Mouse (Mus musculus) layer of hippocampus, adult 2 months (tissue): ENCODE data around the gene Rasgef1b. TPM values are rescaled to one million over a fixed set of nuclear protein-coding genes. Genes with fewer than 3 reads are reported as not detected.

Source experiments
- DNase-seq, 2 experiments: peaks; one replicate each; pipeline ENCODE4 v3.0.0; 2022; ENCODE audit warnings: low spot score in 2 of 2
- H3K27ac ChIP-seq: fragments of 200-600 bp; 2 replicates; pipeline ENCODE4 v1.8.1; 2022
- H3K4me3 ChIP-seq: fragments of 200-600 bp; 2 replicates; pipeline ENCODE4 v1.8.1; 2022; ENCODE audit warnings: mild to moderate bottlenecking
- CTCF ChIP-seq: fragments of 200-600 bp; conservative IDR thresholded peaks from 2 replicates; pipeline ENCODE4 v1.8.1; 2022; ENCODE audit warnings: antibody characterized with exemption, mild to moderate bottlenecking, moderate library complexity
- long read RNA-seq, 2 experiments: library from polyadenylated mRNA; stranded (forward); transcript quantifications; one replicate each; pipeline ENCODE4 v2.0.0; 2021; ENCODE audit warnings: borderline mapping rate in 2 of 2
- total RNA-seq, 2 experiments: library from RNA; stranded (reverse); gene quantifications; 2 replicates each; pipeline ENCODE4 v1.2.3; 2021

Rasgef1b gene
- total RNA-seq: 10 to 100 TPM; 11.1 to 11.9 TPM
- long read RNA-seq, experiment 1, partial matches to known transcripts: 1 of 7 reads
- long read RNA-seq, experiment 1, other reads (novel, unspliced or antisense): 1 of 7 reads
- long read RNA-seq, experiment 2, partial matches to known transcripts: 0 of 7 reads
- long read RNA-seq, experiment 2, other reads (novel, unspliced or antisense): 5 of 7 reads

DNA sequence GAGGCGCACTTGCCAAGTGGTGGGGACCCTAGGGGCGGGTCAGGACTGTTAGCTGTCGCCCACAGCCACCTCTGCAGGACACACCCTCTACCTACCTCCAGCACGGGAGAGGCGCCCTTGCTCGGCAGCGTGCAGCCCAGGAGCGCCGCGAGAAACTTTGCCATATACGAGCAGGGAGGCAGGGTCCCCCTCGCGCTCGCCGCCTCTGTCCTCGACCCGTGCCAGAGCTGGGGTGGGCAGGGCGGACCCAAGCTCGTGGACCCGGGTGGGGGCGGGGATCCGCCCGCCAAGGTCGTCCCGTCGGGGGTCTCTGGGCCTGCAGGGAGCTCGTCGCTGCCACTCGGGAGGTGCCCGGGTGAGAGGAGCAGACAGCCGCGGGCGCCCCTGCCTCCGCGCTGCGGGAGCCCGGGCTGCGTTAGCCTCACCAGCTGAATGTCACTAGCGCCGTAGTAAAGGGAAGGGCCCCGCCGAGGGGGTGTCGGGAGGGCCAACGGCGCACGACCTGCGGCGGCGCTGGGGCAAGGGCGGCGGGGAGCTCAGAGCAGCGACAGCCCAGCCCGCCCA, at the start of gene Rasgef1b:
Rasgef1b (minus strand) TSS at position 417 of the 564 bp plus-strand sequence.
- Histone ChIP-seq H3K4me3 (peak within 1 kb of the TSS; percentile 78), H3K27ac (peak within 1 kb of the TSS; percentile 68)
- TF ChIP-seq CTCF: no peak
- peak; percentile 42 to 71 for DNase-seq

DNA sequence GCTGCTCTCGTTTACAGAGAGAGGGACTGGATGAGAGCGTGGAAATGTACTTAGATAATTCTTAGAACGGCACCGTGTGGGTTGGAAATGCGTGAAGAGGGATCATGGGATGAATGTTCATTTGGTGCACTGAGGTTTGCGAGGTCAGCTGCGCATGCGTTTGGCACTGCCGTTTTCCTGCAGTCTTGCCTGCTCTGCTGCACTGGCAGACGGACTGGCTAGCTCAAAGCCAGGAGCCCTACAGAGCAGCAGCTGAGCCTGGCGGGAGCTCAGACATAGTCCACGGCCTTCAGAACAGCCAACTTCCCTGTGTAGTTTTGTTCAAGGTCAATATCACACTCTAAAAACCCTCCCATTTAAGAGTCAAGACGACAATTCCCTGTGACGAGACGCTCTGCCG, 46.5 kb upstream of the Rasgef1b start:
- no peak for TF ChIP-seq CTCF
- no peak overlapping the region for H3K4me3 ChIP-seq
- DNase-seq: no peak
- H3K27ac ChIP-seq: no peak overlapping the region

DNA sequence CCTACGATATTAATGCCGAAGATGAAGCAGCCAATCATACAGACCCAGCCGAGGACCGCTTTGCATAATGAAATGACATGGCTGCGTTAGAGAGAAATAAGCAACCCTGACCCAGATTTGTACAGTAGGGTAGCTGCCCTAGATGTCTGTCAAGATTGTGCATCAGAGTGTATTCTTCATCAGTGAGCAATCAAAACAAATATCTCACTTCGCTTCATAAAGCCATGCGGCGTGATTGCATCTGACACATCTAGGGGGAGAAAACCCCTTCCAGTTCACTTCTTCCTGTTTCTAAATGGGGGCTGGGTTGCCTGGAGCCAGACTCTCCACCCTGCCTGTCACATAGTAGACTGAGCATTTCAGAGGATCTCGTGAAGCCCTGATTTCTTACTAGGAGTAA, 44.4 kb upstream of the Rasgef1b start:
- no peak for TF ChIP-seq CTCF
- Histone ChIP-seq H3K4me3 (no peak overlapping the region), H3K27ac (no peak overlapping the region)
- DNase-seq: no peak

DNA sequence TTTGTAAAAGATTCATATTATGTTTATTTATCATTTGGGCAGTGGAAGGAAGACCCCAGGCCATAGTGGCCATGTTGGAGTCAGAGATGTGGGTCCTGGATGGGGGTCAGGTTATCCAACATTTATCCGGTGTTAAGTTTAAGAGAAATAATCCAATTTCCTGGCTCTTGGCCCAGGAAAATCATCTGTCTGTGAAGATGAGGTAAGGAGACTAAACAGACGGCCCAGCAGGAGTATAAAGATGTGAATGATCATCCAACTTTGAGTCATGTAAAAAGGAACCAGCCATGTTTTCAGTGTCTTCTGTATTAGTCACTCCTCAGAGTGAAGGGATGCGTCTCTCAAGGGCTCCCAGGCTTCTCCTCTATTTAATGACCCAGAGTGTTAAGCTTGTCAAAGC, 35.4 kb upstream of the Rasgef1b start:
- H3K4me3 ChIP-seq: no peak overlapping the region
- no peak for TF ChIP-seq CTCF
- DNase-seq: no peak
- H3K27ac ChIP-seq: no peak overlapping the region

DNA sequence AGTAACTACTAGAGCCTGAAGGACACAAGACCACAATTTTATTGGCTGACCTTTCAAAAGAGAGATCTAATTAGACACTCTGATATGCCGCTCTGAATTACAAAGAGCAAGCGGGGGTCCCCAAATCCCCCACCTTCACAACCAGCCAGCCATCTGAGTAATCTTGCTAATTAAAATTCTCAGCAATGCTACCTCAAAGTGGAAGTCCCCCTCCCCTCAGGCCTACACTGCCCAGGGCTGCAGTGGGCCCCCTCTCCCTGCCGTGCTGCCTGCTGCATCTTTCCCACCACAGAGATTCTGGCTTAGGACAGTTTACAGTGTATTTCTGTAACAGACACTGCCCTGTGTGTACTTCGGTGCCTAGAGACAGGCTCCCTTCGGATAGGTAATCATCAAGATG, 30.0 kb upstream of the Rasgef1b start:
- Histone ChIP-seq H3K27ac (no peak overlapping the region), H3K4me3 (no peak overlapping the region)
- no peak for DNase-seq
- no peak for TF ChIP-seq CTCF

DNA sequence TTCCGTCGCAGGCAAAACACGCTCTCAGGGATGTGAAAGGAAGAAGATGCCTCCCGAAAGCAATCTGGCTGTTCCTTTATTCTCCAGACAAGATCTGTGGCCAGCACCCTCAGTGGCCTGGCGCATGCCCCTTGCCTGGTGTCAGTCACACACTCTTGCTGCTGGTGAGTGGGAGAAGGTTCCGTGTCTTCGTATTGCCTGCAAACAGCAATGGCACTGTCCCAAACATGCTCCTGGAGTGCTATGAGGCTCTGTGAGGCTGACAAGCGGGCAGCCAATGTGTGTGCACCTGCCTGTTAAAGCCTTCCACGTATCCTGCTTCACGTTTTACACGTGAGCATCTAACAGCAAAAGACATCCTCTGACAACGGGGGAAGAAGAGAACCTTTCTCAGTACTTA, 25.0 kb upstream of the Rasgef1b start:
- H3K4me3 ChIP-seq: peak overlapping the region; percentile 44
- peak overlapping the region; percentile 76 for H3K27ac ChIP-seq
- no peak for DNase-seq
- TF ChIP-seq CTCF: no peak

DNA sequence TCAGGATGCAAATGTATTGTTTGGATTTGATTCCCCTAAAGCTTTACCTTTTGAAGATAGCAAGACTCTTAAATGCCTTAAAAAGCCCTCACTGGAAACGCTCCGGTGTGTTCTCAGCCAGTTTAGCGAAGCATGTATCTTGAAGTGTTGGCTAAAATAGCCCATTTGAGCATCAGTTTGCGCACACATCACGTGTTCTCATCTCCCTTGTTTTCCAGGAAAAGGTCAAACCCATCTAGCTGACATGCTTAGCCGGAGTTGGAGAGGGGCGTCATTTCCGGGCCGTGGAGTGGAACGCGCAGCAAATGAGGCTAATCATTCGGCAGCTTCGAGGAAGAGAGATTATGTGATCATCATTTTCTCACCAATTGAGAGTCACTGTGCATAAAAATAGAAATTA, 24.5 kb upstream of the Rasgef1b start:
- TF ChIP-seq CTCF: no peak
- Histone ChIP-seq H3K4me3 (peak overlapping the region; percentile 44), H3K27ac (peak overlapping the region; percentile 52; the same call in 1 of the 2 replicates)
- DNase-seq: peak; percentile 41 to 61

DNA sequence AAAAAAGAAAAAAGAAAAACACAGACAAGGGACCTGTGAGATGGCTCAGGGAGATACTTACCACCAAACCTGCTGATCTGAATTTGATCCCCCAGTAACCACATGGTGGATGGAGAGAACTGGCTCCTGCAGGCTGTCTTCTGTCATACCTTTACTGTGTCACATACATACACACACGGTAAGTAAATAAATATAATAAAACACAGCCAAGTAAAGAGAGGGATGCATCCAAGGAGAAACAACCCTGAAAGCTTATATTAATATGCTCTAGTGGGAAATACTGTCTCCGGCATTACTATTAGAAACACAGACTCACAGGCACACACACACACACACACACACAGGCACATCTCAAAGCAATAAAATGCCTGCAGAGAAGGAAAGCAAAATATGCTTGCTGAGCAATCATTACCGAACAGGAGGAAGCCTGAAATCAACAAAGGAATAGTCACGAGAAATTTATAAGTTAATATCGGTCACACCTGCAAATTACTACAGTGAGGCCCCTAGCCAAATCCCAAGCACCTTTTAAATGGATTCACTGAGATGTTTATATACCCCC, 23.9 kb upstream of the Rasgef1b start:
- TF ChIP-seq CTCF: no peak
- H3K4me3 ChIP-seq: peak overlapping the region; percentile 44
- peak overlapping the region; percentile 52; the same call in 1 of the 2 replicates for H3K27ac ChIP-seq
- DNase-seq: no peak

DNA sequence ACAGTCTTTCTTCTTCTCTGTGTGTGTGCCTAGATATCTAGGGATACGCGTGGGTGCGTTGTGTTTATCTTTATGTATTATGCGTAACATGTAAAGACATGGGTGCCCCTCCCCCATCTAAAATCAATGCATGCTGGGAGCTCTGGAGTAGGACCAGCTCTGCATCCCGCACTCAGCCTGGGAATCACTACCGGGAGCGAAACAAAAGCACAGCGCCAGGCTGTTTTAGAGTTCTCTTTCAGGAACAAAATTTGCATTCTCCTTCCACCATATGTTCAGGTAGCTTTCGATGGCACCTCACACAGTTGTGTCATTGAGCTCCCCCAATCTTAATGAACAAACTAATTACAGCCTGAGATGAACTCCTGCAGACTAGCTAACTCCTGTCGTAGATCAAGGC, 19.6 kb upstream of the Rasgef1b start:
- no peak for TF ChIP-seq CTCF
- Histone ChIP-seq H3K4me3 (no peak overlapping the region), H3K27ac (no peak overlapping the region)
- no peak for DNase-seq

DNA sequence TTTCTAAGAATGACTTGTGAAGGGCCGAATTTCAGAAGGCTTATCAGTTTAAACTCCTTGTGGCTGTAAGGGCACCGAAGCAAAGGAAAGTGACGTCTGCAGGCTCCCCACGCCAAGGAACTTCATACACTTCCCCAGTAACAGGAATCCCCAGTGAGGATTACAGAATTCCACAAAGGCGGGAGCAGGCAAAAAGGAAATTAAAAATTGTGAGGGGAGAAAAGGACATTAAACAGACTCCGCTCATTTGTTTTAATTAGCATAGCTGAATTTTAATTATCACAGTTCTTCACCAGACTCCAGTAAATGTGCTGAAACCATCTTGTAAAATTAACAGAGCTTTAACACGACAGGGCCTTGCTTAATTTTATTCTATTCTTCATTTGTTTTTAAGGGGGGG, 17.2 kb upstream of the Rasgef1b start:
- H3K27ac ChIP-seq: no peak overlapping the region
- no peak for DNase-seq
- no peak overlapping the region for H3K4me3 ChIP-seq
- TF ChIP-seq CTCF: no peak

DNA sequence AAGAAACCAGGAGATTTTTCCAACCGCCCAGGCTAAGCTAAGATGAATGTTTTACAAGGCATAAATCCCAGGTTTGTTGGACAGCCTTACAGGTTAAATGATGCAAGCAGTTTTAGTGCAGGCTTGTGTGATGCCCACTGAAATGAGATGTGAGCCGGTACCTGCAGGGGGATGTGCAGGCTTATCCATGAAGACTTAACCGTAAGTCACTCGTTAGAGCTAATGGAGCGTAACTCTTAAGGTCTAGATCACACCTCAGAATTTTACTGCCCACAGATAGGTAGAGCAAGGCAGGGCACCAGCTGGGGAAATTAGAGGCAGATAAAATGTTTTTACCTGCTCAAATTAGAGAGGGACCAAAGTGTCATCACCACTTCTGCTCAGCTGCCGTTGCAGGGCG, 14.0 kb upstream of the Rasgef1b start:
- no peak for TF ChIP-seq CTCF

DNA sequence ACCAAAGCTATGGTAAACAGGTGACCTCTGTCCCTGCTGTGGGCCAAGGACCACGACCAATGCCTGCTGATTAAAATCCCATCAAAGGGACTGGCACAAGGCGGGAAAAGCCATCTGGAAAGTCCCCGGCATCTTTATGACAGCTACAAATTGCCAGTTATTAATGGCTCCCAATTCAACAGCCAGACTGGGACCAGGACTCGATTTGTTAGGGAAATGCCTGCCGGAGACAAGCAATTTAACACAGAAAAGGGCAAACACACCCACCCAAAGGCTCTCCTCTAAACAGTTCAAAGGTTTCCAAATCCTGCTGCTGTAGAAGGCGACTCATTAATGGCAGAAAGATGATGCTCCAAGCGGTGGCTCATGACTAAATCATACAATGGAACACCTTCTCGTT, 13.2 kb upstream of the Rasgef1b start:
- Histone ChIP-seq H3K4me3 (no peak overlapping the region), H3K27ac (no peak overlapping the region)
- no peak for DNase-seq
- no peak for TF ChIP-seq CTCF

More for the DNA sequence above, 14.0 kb upstream of the Rasgef1b start:
- DNase-seq: no peak
- no peak overlapping the region for H3K4me3 ChIP-seq
- no peak overlapping the region for H3K27ac ChIP-seq

DNA sequence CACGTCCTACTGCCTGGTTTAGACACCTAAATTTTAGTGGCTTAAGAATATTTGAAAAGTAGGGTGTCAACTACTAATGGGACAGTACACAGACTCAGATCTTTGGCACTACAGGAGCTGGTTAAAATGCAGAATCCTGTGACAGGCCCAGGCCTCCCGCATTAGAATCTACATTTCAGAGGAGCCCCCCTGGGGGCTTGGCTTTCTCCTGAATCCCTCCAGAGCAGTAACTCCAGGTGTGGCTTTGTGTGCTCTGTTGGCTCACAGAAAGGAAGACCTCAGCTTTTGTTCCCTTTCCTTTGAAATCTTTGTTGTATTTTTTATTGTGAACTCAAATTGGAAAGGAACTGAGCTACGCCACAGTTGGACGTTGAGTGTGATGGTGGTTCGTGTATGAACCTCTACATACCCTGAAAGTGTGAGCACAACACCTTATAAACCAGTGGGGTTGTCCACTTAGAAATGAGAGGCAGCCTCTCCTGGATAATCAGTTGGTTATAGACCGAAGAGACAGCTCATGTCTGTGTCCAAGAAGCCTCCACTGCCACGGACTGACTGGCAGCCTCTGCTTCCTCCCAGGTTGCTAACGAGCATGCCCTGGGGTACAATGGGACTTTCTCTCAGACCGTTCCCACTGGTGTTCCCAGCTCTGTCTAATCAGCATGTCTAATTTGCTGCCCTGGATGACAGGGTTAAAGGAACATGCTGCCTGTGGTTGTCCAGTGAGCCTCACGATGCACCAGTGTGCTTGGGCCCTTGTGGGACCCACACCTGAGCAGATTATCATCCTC, 9.3 kb upstream of the Rasgef1b start:
- DNase-seq: no peak
- TF ChIP-seq CTCF: no peak
- H3K27ac ChIP-seq: no peak overlapping the region
- H3K4me3 ChIP-seq: no peak overlapping the region
